Mouse (Mus musculus) lung, embryonic 16.5 days (tissue): ENCODE measurements at regions not wholly inside any gene's neighbourhood (a gene's known extent, or its start where the extent isn't known, plus 50 kb on each side); places are given as distances from the start of the nearest gene placed in this dataset.

Experiments
- ATAC-seq: fragments of 200-750 bp; cut with Nextera tagmentation; 2 replicates; pipeline ENCODE4 v1.8.0; 2017; ENCODE audit warnings: low read depth, mild to moderate bottlenecking, moderate library complexity
- H3K27ac ChIP-seq: fragments of 300-500 bp; sonication (generic); 2 replicates; pipeline ENCODE4 v1.5.1; 2014; ENCODE audit warnings: mild to moderate bottlenecking, control low read depth, low read length
- H3K27me3 ChIP-seq: fragments of 300-500 bp; sonication (generic); 2 replicates; pipeline ENCODE4 v1.6.1; 2014; ENCODE audit warnings: low read depth, low read length, mixed read lengths; ENCODE audit not compliant: control insufficient read depth, insufficient read depth
- H3K36me3 ChIP-seq: fragments of 300-500 bp; sonication (generic); 2 replicates; pipeline ENCODE4 v1.6.1; 2014; ENCODE audit warnings: low read length; ENCODE audit not compliant: control insufficient read depth, insufficient read depth
- H3K4me1 ChIP-seq: fragments of 300-500 bp; sonication (generic); replicated peaks from 2 replicates; pipeline ENCODE4 v1.6.1; 2014; ENCODE audit warnings: low read length, mixed read lengths; ENCODE audit not compliant: control insufficient read depth, insufficient read depth
- H3K4me2 ChIP-seq: fragments of 300-500 bp; sonication (generic); 2 replicates; pipeline ENCODE4 v1.6.1; 2014; ENCODE audit warnings: low read depth, low read length, control low read depth
- H3K4me3 ChIP-seq: fragments of 300-500 bp; sonication (generic); 2 replicates; pipeline ENCODE4 v1.5.1; 2014; ENCODE audit warnings: mild to moderate bottlenecking, low read length, control low read depth
- H3K9ac ChIP-seq: fragments of 300-500 bp; sonication (generic); 2 replicates; pipeline ENCODE4 v1.6.1; 2014; ENCODE audit warnings: low read length, control low read depth
- H3K9me3 ChIP-seq: fragments of 300-500 bp; sonication (generic); 2 replicates; pipeline ENCODE4 v1.6.1; 2016; ENCODE audit warnings: low read length; ENCODE audit not compliant: control insufficient read depth
- WGBS: fragments of 180-500 bp; shearing (Covaris S2); extraction: QIAGEN DNeasy Blood & Tissue Kit; methylation state at CpG from one replicate; pipeline ENCODE4 v1.1.7; 2014; 5-methylcytosine and 5-hydroxymethylcytosine counted together

GRCm38 (mm10) chr3:102610970-102611369 is 123.4 kb upstream of the Tspan2 start:
- H3K9ac ChIP-seq, result no peak overlapping the region
- no peak overlapping the region for H3K4me3 ChIP-seq
- no peak for ATAC-seq
- H3K4me2 ChIP-seq, result no peak overlapping the region
- H3K27me3 ChIP-seq, result no peaks in the 10 kb centered on the region
- no peak overlapping the region for H3K27ac ChIP-seq
- H3K4me1 ChIP-seq, result 0 out of 2 replicates have a peak, but pooled peaks cover 2% of the 10 kb centered on the region
- WGBS, result 21% methylated on average over 5 of the region's 5 CpGs
- H3K9me3 ChIP-seq, result no peaks in the 10 kb centered on the region
- H3K36me3 ChIP-seq, result no peaks in the 10 kb centered on the region

GRCm38 (mm10) chr3:102611398-102612366 is 122.6 kb upstream of the Tspan2 start:
- Histone ChIP-seq H3K36me3 (no peaks in the 10 kb centered on the region), H3K4me3 (no peak overlapping the region), H3K4me2 (no peak overlapping the region), H3K27me3 (no peaks in the 10 kb centered on the region), H3K9me3 (no peaks in the 10 kb centered on the region), H3K4me1 (no peaks in the 10 kb centered on the region), H3K27ac (no peak overlapping the region), H3K9ac (no peak overlapping the region)
- WGBS, result 44% methylated on average over 18 of the region's 18 CpGs
- ATAC-seq, result peak; percentile 49; the same call in 1 of the 2 replicates

- Histone ChIP-seq H3K9ac (no peak overlapping the region), H3K27me3 (no peaks in the 10 kb centered on the region), H3K4me3 (no peak overlapping the region), H3K4me1 (no peaks in the 10 kb centered on the region), H3K27ac (no peak overlapping the region), H3K36me3 (no peaks in the 10 kb centered on the region), H3K9me3 (no peaks in the 10 kb centered on the region), H3K4me2 (no peak overlapping the region)
- WGBS, result 71% methylated on average over 8 of the region's 8 CpGs
- ATAC-seq, result no peak
These were observed 114.5 kb upstream of the Tspan2 start for GRCm38 (mm10) chr3:102619666-102620377.

- no peaks in the 10 kb centered on the region for H3K27me3 ChIP-seq
- 33% methylated on average over 4 of the region's 4 CpGs for WGBS
- no peak overlapping the region for H3K4me3 ChIP-seq
- H3K36me3 ChIP-seq, result no peaks in the 10 kb centered on the region
- no peaks in the 10 kb centered on the region for H3K9me3 ChIP-seq
- H3K4me2 ChIP-seq, result no peak overlapping the region
- ATAC-seq, result peak; percentile 96
- H3K4me1 ChIP-seq, result peaks cover 6% of the 10 kb centered on the region; the same call in 1 of the 2 replicates
- H3K27ac ChIP-seq, result no peak overlapping the region
- no peak overlapping the region for H3K9ac ChIP-seq
These were observed 98.3 kb upstream of the Tspan2 start for GRCm38 (mm10) chr3:102636076-102636475.

- 50% methylated on average over 4 of the region's 4 CpGs for WGBS
- peak overlapping the region; percentile 46 for H3K27ac ChIP-seq
- no peaks in the 10 kb centered on the region for H3K36me3 ChIP-seq
- H3K9ac ChIP-seq, result no peak overlapping the region
- H3K4me3 ChIP-seq, result no peak overlapping the region
- H3K9me3 ChIP-seq, result no peaks in the 10 kb centered on the region
- H3K27me3 ChIP-seq, result no peaks in the 10 kb centered on the region
- H3K4me2 ChIP-seq, result no peak overlapping the region
- peak; percentile 85 for ATAC-seq
- peaks cover 6% of the 10 kb centered on the region; the same call in 1 of the 2 replicates for H3K4me1 ChIP-seq
These were observed 97.7 kb upstream of the Tspan2 start for GRCm38 (mm10) chr3:102636674-102637073.

GRCm38 (mm10) chr3:102644276-102644940 is 89.9 kb upstream of the Tspan2 start:
- 72% methylated on average over 11 of the region's 11 CpGs for WGBS
- Histone ChIP-seq H3K9me3 (no peaks in the 10 kb centered on the region), H3K4me1 (no peaks in the 10 kb centered on the region), H3K4me2 (no peak overlapping the region), H3K27ac (no peak overlapping the region), H3K36me3 (no peaks in the 10 kb centered on the region), H3K27me3 (no peaks in the 10 kb centered on the region), H3K4me3 (no peak overlapping the region), H3K9ac (no peak overlapping the region)
- no peak for ATAC-seq

- H3K4me3 ChIP-seq, result no peak overlapping the region
- H3K9me3 ChIP-seq, result no peaks in the 10 kb centered on the region
- no peaks in the 10 kb centered on the region for H3K36me3 ChIP-seq
- no peak overlapping the region for H3K27ac ChIP-seq
- WGBS, result 37% methylated on average over 4 of the region's 4 CpGs
- H3K27me3 ChIP-seq, result no peaks in the 10 kb centered on the region
- no peaks in the 10 kb centered on the region for H3K4me1 ChIP-seq
- no peak overlapping the region for H3K9ac ChIP-seq
- ATAC-seq, result no peak
- no peak overlapping the region for H3K4me2 ChIP-seq
These were observed 85.9 kb upstream of the Tspan2 start for GRCm38 (mm10) chr3:102648450-102648849.

- Histone ChIP-seq H3K4me1 (no peaks in the 10 kb centered on the region), H3K9me3 (no peaks in the 10 kb centered on the region), H3K4me3 (no peak overlapping the region), H3K27me3 (no peaks in the 10 kb centered on the region), H3K9ac (no peak overlapping the region), H3K27ac (no peak overlapping the region), H3K36me3 (no peaks in the 10 kb centered on the region), H3K4me2 (no peak overlapping the region)
- 85% methylated on average over 10 of the region's 10 CpGs for WGBS
- ATAC-seq, result no peak
These were observed 79.4 kb upstream of the Tspan2 start for GRCm38 (mm10) chr3:102654962-102655361.

GRCm38 (mm10) chr3:102657116-102657515 is 77.2 kb upstream of the Tspan2 start:
- H3K27me3 ChIP-seq, result no peaks in the 10 kb centered on the region
- H3K9me3 ChIP-seq, result no peaks in the 10 kb centered on the region
- no peak overlapping the region for H3K4me3 ChIP-seq
- no peaks in the 10 kb centered on the region for H3K36me3 ChIP-seq
- H3K9ac ChIP-seq, result no peak overlapping the region
- H3K4me1 ChIP-seq, result no peaks in the 10 kb centered on the region
- H3K27ac ChIP-seq, result no peak overlapping the region
- WGBS, result 60% methylated on average over 7 of the region's 7 CpGs
- ATAC-seq, result no peak
- no peak overlapping the region for H3K4me2 ChIP-seq
